Mouse (Mus musculus): ENCODE results near the gene Zgrf1.

Gene Zgrf1

DNA sequence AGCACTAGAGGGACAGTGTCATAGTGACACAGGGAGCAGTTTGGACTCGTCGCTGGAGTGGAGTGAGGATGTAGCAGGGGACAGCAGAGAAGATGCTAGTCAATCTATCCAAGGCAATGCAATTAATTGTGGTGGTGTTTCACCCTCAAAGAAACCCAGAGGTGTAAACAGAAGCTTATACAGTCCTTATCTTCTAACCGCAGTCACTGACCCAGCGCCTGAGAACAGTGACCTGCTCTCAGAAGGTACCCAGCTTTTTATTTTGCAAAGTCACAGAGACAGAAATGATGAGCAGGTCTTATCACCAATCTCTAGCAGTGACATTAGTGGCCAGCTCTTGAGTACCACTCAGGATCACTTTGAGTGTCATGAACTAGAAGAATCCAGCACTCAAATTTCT, 9.7 kb downstream of the Zgrf1 start:
- no peak for DNase-seq

DNA sequence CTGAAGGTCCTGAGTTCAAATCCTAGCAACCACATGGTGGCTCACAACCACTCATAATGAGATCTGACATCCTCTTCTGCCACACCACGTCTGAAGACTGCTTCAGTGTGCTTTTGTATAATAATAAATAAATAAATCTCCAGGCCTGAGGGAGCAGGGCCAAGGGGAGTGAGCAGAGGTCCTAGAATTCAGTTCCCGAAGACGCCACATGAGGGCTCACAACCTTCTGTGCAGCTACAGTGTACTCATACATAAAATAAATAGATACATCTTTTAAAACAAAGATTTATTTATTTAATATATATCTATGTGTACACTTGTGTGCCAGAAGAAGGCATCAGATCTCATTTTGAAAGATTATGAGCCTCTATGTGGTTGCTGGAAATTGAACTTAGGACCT, 11.8 kb downstream of the Zgrf1 start:
- DNase-seq = no peak

DNA sequence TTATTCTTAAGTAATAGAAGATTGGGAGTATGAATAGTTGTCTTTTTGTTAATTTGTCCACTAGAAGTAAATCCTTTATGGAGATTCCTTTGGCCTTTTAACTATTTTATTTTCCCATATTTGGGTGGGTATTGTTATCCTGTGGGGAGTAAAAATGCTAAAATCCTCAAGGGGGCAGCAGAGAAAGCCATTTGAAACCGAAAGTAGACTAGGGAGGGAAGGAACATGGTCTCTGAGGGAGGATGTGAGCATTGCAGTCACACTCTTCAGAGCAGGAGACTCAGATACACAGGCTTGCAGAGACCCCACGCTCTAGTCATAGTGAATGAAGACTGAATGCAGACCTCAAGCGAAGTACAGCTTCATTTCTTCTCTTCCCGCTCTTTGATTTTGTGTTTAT, 19.3 kb downstream of the Zgrf1 start:
- DNase-seq = peak; percentile 51

DNA sequence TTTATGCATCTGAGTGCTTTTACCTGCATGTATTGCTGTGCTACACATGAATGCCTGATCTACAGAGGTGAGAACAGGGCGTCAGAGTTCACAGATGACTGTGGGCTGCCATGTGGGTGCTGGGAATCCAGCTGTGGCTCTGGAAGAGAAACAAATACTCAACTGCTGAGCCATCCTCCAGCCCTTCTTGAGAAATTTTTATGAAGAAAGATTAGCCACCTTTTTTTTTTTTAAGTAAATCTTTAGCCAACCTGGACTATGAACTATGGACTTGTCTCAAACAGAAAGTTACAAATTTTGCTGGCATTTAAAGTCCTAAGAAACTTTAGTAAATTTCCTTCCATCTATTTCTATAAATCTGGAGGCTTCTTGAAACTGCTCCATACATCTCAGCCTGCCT, 43.8 kb downstream of the Zgrf1 start:
- no peak for DNase-seq

DNA sequence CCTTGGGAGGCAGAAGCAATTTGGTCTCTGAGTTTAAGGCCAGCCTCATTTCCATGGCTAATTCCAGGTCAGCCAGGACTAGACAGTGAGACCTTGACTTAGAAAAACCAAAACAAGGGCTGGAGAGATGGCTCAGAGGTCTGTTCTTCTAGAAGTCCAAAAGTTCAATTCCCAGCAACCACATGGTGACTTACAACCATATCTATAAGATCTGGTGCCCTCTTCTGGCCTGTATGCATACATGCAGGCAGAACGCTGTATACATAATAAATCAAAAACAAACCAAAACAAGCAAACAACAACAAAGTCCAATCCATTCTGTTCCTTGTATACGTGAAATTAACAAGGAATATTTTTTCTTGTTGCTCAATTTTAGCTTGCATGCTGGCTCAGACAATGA, 54.8 kb downstream of the Zgrf1 start:
- no peak for DNase-seq

DNA sequence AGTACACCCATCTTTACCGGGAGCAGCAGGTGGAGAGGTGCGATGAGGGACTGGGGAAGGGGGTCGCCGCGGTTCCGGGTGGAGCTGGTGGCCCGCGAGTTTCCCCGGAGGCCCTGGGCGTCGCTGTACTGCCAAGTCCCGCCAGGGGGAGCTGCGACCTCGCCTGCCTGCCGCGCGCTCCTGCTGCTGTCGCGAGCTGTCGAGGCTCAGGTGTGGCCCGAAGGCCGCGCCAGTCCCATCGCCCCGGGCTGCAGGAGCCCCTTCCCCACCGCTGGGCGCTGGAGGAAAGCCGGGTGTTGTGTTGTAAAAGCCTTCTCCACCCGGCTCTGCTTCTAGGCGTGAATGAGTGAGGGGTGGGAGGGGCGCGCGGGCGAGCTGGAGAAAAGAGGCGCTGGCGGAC, 72.0 kb downstream of the Zgrf1 start:
- DNase-seq = peak; percentile 84

DNA sequence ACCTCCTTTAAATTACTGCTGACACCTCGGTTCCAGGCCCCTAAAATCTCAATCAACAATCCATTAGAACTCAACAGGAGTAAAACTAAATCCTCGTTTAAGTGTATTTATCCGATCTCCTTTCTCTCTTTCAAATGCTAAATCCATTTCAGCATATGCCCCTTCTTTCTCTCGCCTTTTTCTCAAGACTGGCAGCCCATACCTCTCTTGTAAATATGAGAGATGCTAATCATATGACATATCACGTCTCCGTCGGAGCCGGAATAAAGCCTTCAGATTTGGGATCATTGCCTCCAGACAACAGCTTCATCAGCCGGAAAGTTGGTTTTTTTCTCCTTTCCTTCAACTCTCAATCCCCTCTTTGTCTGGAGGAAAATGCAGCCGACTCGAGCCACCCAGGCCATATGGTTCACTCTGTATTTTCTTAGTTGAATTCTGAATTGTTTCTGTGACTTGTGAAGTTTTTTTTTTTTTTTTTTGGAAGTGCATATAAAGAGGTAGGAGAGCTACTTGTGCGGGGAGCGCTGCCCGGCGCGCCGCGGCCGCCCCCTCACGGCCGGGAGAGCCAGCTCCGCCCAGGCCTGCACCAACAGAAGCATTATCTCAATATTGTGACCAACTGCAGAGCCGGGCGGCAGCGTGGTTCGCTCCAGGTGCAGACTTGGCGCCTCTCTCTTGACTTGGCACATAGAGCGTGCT, 72.6 kb downstream of the Zgrf1 start:
- DNase-seq = no peak

DNA sequence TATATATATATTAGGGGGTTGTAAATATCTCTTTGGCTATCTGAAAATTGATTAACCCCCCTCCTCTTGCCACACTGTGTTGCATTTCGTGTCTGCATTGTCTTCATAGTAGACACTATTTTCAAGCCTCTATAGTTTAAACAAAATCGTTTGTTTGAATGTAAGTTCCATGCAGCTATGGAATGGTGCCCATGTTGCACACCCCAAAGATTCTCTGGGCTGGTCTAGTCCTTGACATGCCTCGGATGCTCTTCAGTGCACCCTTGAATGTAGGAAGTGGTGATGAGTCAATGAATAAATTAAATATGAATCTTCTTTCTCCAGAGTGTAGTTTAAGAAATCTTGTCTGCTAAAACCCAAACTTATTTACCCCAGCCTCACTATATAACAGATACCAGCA, 73.2 kb downstream of the Zgrf1 start:
- DNase-seq = no peak

DNA sequence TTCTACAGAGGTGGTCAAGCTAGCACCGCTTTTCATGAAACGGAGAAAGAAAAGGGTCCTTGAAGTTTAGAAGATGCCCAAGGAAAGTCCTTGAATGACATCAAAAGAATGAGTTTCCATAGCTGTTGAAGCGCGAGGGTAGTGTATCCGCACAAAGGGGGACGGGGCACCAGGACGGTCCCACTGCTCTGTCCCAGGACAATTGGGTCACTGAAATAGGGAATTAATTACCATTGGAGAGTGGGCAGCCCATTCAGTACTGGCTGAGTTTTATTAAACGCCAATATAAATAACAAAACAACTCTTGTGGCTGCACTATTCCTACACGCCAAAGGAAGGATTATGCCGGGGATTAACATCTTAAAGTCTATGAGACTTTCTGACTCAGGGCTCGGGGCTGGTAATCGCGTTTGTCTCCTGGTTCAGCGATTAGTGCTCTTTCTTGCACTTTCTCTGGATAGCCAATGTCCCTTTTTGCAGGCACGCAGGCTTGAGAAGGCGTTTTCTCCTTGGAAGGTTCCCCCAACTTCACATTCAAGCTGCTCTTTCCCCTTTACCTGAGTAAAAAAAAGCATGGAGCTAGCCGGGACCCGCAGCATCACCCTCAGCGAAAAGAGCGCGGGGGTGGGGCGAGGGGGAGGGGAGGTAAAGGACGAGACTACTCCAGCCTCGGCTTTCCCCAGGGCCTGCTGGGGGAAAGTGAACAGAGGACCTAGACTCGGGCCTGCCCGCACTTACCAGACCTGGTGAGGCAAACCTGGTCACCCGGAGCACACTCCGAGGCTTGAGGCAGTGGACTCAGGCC, 74.1 kb downstream of the Zgrf1 start:
- DNase-seq = no peak

DNA sequence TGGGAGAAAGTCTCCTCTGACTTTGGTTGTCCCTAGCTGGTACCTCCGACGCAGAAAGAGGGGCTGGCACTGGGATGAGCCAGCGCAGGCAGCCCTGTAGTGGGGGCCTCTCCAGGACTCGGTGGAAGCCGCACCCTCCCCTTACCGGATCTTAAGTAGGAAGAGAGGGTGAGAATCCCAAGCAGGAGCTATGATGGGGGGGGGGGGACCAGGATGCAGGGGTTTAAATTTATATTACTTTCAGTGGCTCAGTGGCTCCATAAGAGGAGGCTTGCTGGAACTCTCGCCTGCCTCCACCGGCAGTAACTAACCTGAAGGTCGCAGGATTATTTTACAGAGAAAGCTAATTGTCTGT, 74.6 kb downstream of the Zgrf1 start:
- no peak for DNase-seq

DNA sequence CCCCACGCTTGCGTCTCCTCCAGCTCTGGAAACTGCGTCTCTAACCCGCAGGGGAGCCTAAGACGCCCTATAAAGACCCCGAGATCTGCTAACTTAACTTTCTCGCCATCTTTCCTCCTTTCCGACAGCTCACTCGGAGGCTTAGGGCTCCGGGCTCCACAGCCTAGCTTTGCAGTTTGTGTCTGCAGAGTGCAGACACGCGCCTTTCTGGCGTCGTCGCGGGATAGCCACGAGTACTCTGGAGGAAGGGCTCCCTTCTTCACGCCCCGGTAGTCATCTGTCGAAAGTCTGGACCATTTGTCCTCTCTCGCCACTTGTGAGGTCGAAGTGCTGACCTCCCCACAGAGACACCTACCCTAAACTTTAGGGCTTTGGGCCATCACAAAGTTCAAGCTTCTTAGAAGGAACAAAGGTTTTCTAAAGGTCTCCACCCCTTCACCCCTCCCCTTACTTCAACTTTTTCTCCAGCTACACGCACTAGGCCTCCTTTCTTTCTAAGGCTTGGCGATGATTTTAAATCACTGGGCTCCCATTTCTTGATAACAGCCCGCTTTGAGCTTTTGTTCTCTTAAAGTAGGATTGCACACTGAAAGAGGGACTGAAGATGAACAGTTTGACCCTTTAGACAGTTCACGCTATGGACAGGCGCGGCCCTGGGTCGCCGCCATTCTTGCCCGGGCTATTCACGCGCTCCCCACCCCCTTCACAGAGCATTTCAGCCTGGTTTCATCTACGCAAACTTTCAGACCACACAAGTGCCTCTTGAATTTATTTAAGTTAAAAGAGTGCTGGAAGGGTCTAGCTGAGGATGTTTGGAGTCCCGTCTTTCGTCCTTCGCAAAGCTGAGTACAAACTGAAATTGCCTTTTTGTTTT, 75.3 kb downstream of the Zgrf1 start:
- DNase-seq = no peak

DNA sequence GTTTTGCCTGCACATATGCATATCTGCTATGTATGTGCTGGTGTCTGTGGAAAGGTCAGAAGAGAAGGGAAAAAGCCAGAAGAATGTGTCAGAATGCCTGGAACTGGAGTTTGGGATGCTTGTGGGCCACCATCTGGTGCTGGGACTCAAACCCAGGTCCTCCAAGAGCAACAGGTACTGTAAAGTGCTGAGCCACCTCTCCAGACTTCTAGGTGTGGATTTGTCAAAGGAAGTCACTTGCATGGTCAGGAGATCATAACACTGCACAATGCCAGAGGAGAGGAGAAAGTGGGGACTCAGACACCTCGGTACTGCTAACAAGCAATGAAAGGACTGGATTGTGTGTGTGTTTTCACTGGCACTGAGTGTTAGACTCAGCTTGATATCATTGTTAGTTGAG, 76.9 kb downstream of the Zgrf1 start:
- DNase-seq = no peak

DNA sequence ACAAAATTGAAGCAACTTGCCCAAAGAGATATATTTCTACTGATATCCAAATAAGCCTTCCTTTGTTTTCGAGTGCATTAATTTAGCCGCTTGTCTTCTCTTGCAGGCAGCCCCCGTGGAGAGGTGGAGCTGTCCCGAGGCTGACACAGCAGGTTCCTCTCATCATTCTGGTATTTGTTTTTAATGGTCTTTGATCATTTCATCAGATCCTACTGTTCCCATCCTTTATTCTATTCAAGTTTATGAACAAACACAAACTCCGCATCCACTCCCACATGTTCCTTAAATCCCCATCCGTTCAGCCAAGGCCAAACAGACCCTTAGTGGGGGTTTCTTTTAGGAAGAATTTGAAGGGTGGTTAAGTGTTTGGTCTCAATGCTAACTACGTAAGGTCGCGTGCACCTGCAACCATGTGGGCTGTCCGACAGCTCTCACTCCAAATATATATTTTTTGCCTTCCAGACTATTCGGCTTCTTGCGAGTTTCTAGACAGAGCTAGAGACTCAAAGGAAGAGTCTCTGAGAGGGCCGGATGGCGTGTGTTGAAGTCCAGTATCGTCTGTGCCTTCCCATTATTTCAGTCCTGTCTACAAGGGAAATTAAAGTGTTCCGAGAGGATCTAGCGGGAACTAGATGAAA, 77.6 kb downstream of the Zgrf1 start:
- no peak for DNase-seq

DNA sequence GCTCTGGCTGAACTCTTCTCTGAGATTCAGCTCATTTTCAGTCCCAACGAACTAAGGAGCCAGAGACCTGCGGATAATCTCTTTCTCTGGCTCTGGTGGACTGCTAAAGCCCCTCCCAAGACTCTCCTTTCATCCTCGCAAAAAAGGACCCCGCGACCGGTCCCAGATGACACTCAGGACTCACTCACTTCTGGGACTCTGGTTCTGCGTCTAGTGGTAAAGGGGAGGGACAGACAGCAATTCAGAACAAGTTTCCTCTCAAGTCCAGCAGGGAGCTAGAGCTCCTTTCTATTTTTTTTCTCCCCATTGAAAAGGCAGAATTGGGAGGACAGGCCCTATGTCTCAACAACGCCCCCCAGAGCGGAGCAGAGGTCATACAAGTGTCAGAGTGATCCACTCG, 78.3 kb downstream of the Zgrf1 start:
- DNase-seq = no peak

DNA sequence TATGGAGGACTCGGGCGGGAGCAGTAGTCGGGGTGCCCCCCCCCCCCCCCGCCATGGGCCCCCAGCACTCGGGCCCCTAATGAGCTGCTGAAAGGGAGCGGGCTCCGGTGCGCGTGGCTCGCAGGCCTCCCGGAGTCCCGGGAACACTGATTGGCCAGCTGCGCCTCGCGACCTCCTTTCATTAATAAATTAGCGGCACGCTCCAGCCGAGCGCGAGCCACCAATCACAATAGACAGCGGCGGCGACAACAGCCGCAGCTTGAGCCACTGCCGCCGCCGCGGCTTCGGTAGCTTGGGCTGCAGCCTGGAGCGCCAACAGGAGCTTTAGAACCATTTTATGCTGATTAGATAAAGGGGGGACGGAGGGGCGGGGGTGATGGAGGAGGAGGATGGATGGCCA, 79.2 kb downstream of the Zgrf1 start:
- DNase-seq = peak; percentile 53

DNA sequence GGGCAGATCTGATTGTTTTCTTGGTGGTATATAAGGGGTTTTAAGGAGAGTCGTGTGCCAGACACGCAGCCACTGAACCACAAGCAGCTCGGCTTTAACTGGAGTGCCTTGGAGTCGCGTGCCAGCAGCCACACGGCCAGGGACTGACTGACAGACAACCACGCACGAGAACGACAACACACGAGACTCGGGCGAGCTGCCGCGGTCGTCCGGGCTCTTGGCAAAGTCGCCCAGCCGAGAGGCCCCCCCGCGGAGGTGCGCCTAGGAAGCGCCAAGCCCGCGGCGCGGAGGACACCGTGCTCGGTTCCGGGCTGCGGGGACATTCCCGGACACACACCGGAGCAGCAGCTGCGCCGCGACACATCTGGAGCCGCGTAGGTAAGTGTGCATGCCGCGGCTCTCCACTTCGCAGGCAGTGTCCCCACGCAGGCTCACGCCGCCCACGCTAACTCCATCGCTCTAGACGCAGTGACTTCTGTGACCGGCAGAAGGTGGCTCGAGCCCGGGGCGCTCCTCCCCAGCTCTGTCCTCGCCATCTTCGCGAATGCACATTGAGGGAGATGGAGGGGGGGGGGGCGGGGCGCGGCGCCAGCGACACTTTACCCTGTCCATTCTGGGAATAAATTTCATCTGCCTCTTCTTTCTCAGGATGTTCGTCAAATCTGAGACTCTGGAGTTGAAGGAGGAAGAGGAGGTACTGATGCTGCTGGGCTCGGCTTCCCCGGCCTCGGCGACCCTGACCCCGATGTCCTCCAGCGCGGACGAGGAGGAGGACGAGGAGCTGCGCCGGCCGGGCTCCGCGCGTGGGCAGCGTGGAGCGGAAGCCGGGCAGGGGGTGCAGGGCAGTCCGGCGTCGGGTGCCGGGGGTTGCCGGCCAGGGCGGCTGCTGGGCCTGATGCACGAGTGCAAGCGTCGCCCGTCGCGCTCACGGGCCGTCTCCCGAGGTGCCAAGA, 80.1 kb downstream of the Zgrf1 start, which contains the start of gene Neurog2:
TSS of gene Neurog2 (plus strand) at position 56 of the 953 bp plus-strand sequence.
- no peak for DNase-seq

DNA sequence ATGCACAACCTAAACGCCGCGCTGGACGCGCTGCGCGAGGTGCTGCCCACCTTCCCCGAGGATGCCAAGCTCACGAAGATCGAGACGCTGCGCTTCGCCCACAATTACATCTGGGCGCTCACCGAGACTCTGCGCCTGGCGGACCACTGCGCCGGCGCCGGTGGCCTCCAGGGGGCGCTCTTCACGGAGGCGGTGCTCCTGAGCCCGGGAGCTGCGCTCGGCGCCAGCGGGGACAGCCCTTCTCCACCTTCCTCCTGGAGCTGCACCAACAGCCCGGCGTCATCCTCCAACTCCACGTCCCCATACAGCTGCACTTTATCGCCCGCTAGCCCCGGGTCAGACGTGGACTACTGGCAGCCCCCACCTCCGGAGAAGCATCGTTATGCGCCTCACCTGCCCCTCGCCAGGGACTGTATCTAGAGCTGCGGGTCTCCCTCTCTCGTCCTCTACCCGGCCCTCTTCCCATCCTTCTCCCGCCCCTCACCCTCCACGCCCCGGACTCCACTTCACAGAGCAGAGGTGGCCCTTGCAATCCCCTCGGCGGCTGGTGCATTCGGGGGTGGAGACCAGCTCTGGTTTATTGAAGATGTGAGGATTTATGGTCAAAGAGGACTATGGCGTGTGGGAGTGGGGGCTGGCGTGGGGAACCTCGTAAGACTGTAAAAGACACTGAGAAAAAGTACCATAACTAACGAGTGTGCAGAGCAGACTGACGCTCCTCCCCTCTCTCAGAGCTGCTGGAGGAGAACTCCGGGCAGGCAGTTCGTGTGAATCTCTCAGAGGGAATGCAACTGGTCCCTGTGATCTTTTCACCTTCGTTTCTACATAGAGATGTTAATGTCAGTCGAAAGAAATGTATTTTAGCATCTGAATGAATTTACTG, 81.1 kb downstream of the Zgrf1 start:
- DNase-seq = peak; percentile 85

DNA sequence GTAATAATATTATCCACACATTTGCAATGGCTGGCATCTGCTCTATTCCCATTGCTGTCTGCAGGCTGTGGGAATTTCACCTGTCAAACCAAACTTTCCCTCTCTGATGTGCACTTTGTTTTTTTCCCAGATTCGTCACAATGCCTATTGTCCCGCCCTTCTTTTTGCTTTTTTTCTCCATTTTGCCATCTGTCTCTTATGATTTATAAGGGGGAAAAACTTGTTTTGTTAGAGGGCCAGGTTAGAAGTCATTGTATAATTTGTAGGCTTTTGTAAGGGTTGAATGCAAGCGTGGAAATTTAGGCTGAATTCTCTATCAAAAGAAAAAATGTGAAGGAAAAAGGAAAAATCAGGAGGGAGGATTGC, 81.7 kb downstream of the Zgrf1 start:
- no peak for DNase-seq

DNA sequence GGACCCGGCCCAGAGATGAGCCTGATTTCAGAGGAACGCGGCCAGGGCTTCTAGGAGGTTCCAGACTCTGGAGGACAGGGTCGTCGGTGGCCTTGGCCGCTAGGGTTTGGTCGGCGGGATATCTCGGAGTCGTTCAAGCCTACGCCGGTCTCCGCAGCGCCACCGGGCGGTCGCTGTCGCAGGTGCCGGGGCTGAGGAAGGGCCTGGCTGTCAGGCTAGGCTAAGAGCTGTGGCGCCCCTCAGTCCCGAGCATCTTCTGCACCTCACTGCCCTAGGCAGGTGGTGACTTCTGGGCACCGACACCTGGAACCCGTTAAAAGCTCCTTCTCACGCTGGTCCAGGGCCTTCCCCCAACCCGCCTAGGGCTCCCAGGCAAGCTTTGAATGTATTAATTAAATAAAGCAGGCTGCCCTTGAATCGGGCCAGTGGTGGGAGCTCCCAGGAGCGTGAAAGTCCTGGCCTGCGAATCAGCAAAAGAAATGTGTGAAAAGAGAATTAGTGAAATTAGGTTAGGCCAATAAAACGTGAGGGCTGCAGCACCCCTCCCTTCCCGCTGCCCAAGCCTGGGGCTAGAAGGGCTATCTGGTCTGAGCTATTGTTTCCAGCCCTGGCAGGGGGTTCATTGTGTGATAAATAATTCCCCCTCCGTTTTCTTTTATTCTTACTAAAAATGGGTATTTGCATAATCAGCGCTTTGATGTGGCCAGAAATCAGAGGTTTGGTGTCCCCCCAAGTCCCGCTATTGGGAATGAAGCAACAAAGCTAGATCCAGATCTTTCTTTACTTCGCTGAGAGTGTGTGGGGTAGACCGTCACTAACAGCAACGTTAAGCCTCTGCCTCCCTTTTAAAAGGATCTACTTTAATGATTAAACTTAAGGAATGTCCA, 86.8 kb downstream of the Zgrf1 start:
- DNase-seq = peak; percentile 66

All from kidney, postnatal 10 days (tissue).